Mouse (Mus musculus): ENCODE data around the gene Scarb2.
A peak's percentile ranks its signal among the peaks of the same experiment; 100 is the strongest.

Gene Scarb2

GRCm38 (mm10) chr5:92467102-92467766, 39.4 kb downstream of the Scarb2 start:
- H3K9me3 ChIP-seq (ENCODE audit: low read length) = no peaks in the 10 kb centered on the region
- H3K4me3 ChIP-seq (replicated peaks; ENCODE audit: low read length) = no peak overlapping the region
- H3K36me3 ChIP-seq (ENCODE audit: insufficient read depth, low read length) = peaks cover 62% of the 10 kb centered on the region
- no peaks in the 10 kb centered on the region for H3K27me3 ChIP-seq (ENCODE audit: insufficient read depth, low read length)
- peaks cover 39% of the 10 kb centered on the region for H3K4me1 ChIP-seq (replicated peaks; ENCODE audit: low read depth, low read length)
- TF ChIP-seq CTCF (conservative IDR thresholded peaks at IDR 0.05; ENCODE audit: low read length) (no peak), NANOG (IDR thresholded peaks at IDR 0.05; ENCODE audit: borderline replicate concordance, low read length) (no peak), POU5F1 (IDR thresholded peaks at IDR 0.05; ENCODE audit: borderline replicate concordance, low read length) (no peak)

GRCm38 (mm10) chr5:92465511-92465910, 41.1 kb downstream of the Scarb2 start:
- Histone ChIP-seq H3K36me3 (ENCODE audit: insufficient read depth, low read length) (peaks cover 55% of the 10 kb centered on the region), H3K4me1 (replicated peaks; ENCODE audit: low read depth, low read length) (peaks cover 31% of the 10 kb centered on the region), H3K4me3 (replicated peaks; ENCODE audit: low read length) (no peak overlapping the region), H3K27me3 (ENCODE audit: insufficient read depth, low read length) (no peaks in the 10 kb centered on the region), H3K9me3 (ENCODE audit: low read length) (no peaks in the 10 kb centered on the region)
- TF ChIP-seq POU5F1 (IDR thresholded peaks at IDR 0.05; ENCODE audit: borderline replicate concordance, low read length) (no peak), NANOG (IDR thresholded peaks at IDR 0.05; ENCODE audit: borderline replicate concordance, low read length) (no peak), CTCF (conservative IDR thresholded peaks at IDR 0.05; ENCODE audit: low read length) (no peak)

- Histone ChIP-seq H3K36me3 (ENCODE audit: insufficient read depth, low read length) (peaks cover 64% of the 10 kb centered on the region), H3K4me3 (replicated peaks; ENCODE audit: low read length) (no peak overlapping the region), H3K9me3 (ENCODE audit: low read length) (no peaks in the 10 kb centered on the region), H3K4me1 (replicated peaks; ENCODE audit: low read depth, low read length) (peaks cover 8% of the 10 kb centered on the region), H3K27me3 (ENCODE audit: insufficient read depth, low read length) (no peaks in the 10 kb centered on the region)
- TF ChIP-seq NANOG (IDR thresholded peaks at IDR 0.05; ENCODE audit: borderline replicate concordance, low read length) (no peak), CTCF (conservative IDR thresholded peaks at IDR 0.05; ENCODE audit: low read length) (peak; percentile 57), POU5F1 (IDR thresholded peaks at IDR 0.05; ENCODE audit: borderline replicate concordance, low read length) (no peak)
Observed at GRCm38 (mm10) chr5:92461321-92461720, 45.3 kb downstream of the Scarb2 start.

GRCm38 (mm10) chr5:92458726-92459125, 47.9 kb downstream of the Scarb2 start:
- no peak overlapping the region for H3K4me3 ChIP-seq (replicated peaks; ENCODE audit: low read length)
- peaks cover 66% of the 10 kb centered on the region for H3K36me3 ChIP-seq (ENCODE audit: insufficient read depth, low read length)
- no peaks in the 10 kb centered on the region for H3K4me1 ChIP-seq (replicated peaks; ENCODE audit: low read depth, low read length)
- H3K9me3 ChIP-seq (ENCODE audit: low read length) = no peaks in the 10 kb centered on the region
- TF ChIP-seq POU5F1 (IDR thresholded peaks at IDR 0.05; ENCODE audit: borderline replicate concordance, low read length) (no peak), CTCF (conservative IDR thresholded peaks at IDR 0.05; ENCODE audit: low read length) (no peak), NANOG (IDR thresholded peaks at IDR 0.05; ENCODE audit: borderline replicate concordance, low read length) (no peak)
- H3K27me3 ChIP-seq (ENCODE audit: insufficient read depth, low read length) = no peaks in the 10 kb centered on the region

GRCm38 (mm10) chr5:92457410-92457809, 49.2 kb downstream of the Scarb2 start:
- Histone ChIP-seq H3K4me3 (replicated peaks; ENCODE audit: low read length) (no peak overlapping the region), H3K4me1 (replicated peaks; ENCODE audit: low read depth, low read length) (no peaks in the 10 kb centered on the region), H3K36me3 (ENCODE audit: insufficient read depth, low read length) (peaks cover 79% of the 10 kb centered on the region), H3K27me3 (ENCODE audit: insufficient read depth, low read length) (no peaks in the 10 kb centered on the region), H3K9me3 (ENCODE audit: low read length) (no peaks in the 10 kb centered on the region)
- no peak for TF ChIP-seq POU5F1 (IDR thresholded peaks at IDR 0.05; ENCODE audit: borderline replicate concordance, low read length)
- TF ChIP-seq NANOG (IDR thresholded peaks at IDR 0.05; ENCODE audit: borderline replicate concordance, low read length) = no peak
- TF ChIP-seq CTCF (conservative IDR thresholded peaks at IDR 0.05; ENCODE audit: low read length) = no peak

- Histone ChIP-seq H3K9me3 (ENCODE audit: low read length) (no peaks in the 10 kb centered on the region), H3K4me1 (replicated peaks; ENCODE audit: low read depth, low read length) (peaks cover 12% of the 10 kb centered on the region), H3K4me3 (replicated peaks; ENCODE audit: low read length) (no peak overlapping the region), H3K36me3 (ENCODE audit: insufficient read depth, low read length) (peaks cover 92% of the 10 kb centered on the region), H3K27me3 (ENCODE audit: insufficient read depth, low read length) (no peaks in the 10 kb centered on the region)
- TF ChIP-seq NANOG (IDR thresholded peaks at IDR 0.05; ENCODE audit: borderline replicate concordance, low read length) = no peak
- TF ChIP-seq CTCF (conservative IDR thresholded peaks at IDR 0.05; ENCODE audit: low read length) = no peak
- no peak for TF ChIP-seq POU5F1 (IDR thresholded peaks at IDR 0.05; ENCODE audit: borderline replicate concordance, low read length)
Observed at GRCm38 (mm10) chr5:92452876-92453275, 53.8 kb downstream of the Scarb2 start.

- Histone ChIP-seq H3K4me1 (replicated peaks; ENCODE audit: low read depth, low read length) (peaks cover 12% of the 10 kb centered on the region), H3K4me3 (replicated peaks; ENCODE audit: low read length) (no peak overlapping the region)
- TF ChIP-seq POU5F1 (IDR thresholded peaks at IDR 0.05; ENCODE audit: borderline replicate concordance, low read length) = no peak
- no peak for TF ChIP-seq CTCF (conservative IDR thresholded peaks at IDR 0.05; ENCODE audit: low read length)
- no peak for TF ChIP-seq NANOG (IDR thresholded peaks at IDR 0.05; ENCODE audit: borderline replicate concordance, low read length)
Observed at GRCm38 (mm10) chr5:92446736-92447135, 59.9 kb downstream of the Scarb2 start.

GRCm38 (mm10) chr5:92445016-92445415, 61.6 kb downstream of the Scarb2 start:
- no peak for TF ChIP-seq POU5F1 (IDR thresholded peaks at IDR 0.05; ENCODE audit: borderline replicate concordance, low read length)
- TF ChIP-seq NANOG (IDR thresholded peaks at IDR 0.05; ENCODE audit: borderline replicate concordance, low read length) = no peak
- Histone ChIP-seq H3K9me3 (ENCODE audit: low read length) (no peaks in the 10 kb centered on the region), H3K4me1 (replicated peaks; ENCODE audit: low read depth, low read length) (peaks cover 2% of the 10 kb centered on the region; the same call in 1 of the 2 replicates), H3K27me3 (ENCODE audit: insufficient read depth, low read length) (no peaks in the 10 kb centered on the region), H3K4me3 (replicated peaks; ENCODE audit: low read length) (no peak overlapping the region), H3K36me3 (ENCODE audit: insufficient read depth, low read length) (peaks cover 83% of the 10 kb centered on the region)

More at GRCm38 (mm10) chr5:92446736-92447135, 59.9 kb downstream of the Scarb2 start:
- H3K9me3 ChIP-seq (ENCODE audit: low read length) = no peaks in the 10 kb centered on the region
- peaks cover 96% of the 10 kb centered on the region for H3K36me3 ChIP-seq (ENCODE audit: insufficient read depth, low read length)
- H3K27me3 ChIP-seq (ENCODE audit: insufficient read depth, low read length) = no peaks in the 10 kb centered on the region

GRCm38 (mm10) chr5:92442914-92443313, 63.7 kb downstream of the Scarb2 start:
- H3K9me3 ChIP-seq (ENCODE audit: low read length) = no peaks in the 10 kb centered on the region
- H3K4me1 ChIP-seq (replicated peaks; ENCODE audit: low read depth, low read length) = no peaks in the 10 kb centered on the region; the same call in 1 of the 2 replicates
- no peaks in the 10 kb centered on the region for H3K27me3 ChIP-seq (ENCODE audit: insufficient read depth, low read length)
- H3K36me3 ChIP-seq (ENCODE audit: insufficient read depth, low read length) = peaks cover 62% of the 10 kb centered on the region
- no peak overlapping the region for H3K4me3 ChIP-seq (replicated peaks; ENCODE audit: low read length)
- no peak for TF ChIP-seq POU5F1 (IDR thresholded peaks at IDR 0.05; ENCODE audit: borderline replicate concordance, low read length)
- TF ChIP-seq CTCF (conservative IDR thresholded peaks at IDR 0.05; ENCODE audit: low read length) = no peak
- TF ChIP-seq NANOG (IDR thresholded peaks at IDR 0.05; ENCODE audit: borderline replicate concordance, low read length) = no peak

Measured in E14TG2a.4 (cell line).